Mouse (Mus musculus) kidney, embryonic 16.5 days (tissue): ENCODE data around the gene Vmn2r113. TPM values are rescaled to one million over a fixed set of nuclear protein-coding genes. Genes with fewer than 3 reads are reported as not detected.
"Not testable (repeated sequence)": the region's sequence is repeated elsewhere in the genome, so short reads cannot be mapped to it uniquely, and the experiment has no call there.

Source experiments
- ATAC-seq: fragments of 200-750 bp; cut with Nextera tagmentation; 2 replicates; pipeline ENCODE4 v1.8.0; 2017; ENCODE audit warnings: moderate TSS enrichment; ENCODE audit not compliant: low FRiP score, low TSS enrichment
- H3K27ac ChIP-seq: fragments of 300-500 bp; sonication (generic); 2 replicates; pipeline ENCODE4 v1.5.1; 2014; ENCODE audit warnings: low read length
- H3K27me3 ChIP-seq: fragments of 300-500 bp; sonication (generic); 2 replicates; pipeline ENCODE4 v1.6.1; 2014; ENCODE audit warnings: low read length, control low read depth, mixed read lengths; ENCODE audit not compliant: insufficient read depth
- H3K36me3 ChIP-seq: fragments of 300-500 bp; sonication (generic); 2 replicates; pipeline ENCODE4 v1.6.1; 2014; ENCODE audit warnings: low read length, control low read depth, mixed read lengths; ENCODE audit not compliant: insufficient read depth
- H3K4me1 ChIP-seq: fragments of 300-500 bp; sonication (generic); 2 replicates; pipeline ENCODE4 v1.6.1; 2014; ENCODE audit warnings: low read length, control low read depth, mixed read lengths; ENCODE audit not compliant: insufficient read depth
- H3K4me2 ChIP-seq: fragments of 300-500 bp; sonication (generic); replicated peaks from 2 replicates; pipeline ENCODE4 v1.6.1; 2014; ENCODE audit warnings: low read depth, low read length
- H3K4me3 ChIP-seq: fragments of 300-500 bp; sonication (generic); 2 replicates; pipeline ENCODE4 v1.5.1; 2014; ENCODE audit warnings: mild to moderate bottlenecking, low read length
- H3K9ac ChIP-seq: fragments of 300-500 bp; sonication (generic); replicated peaks from 2 replicates; pipeline ENCODE4 v1.6.1; 2014; ENCODE audit warnings: low read length
- H3K9me3 ChIP-seq: fragments of 300-500 bp; sonication (generic); 2 replicates; pipeline ENCODE4 v1.6.1; 2016; ENCODE audit warnings: low read length, control low read depth
- WGBS: fragments of 180-500 bp; shearing (Covaris S2); extraction: QIAGEN DNeasy Blood & Tissue Kit; methylation state at CpG from one replicate; pipeline ENCODE4 v1.1.7; 2014; 5-methylcytosine and 5-hydroxymethylcytosine counted together
- polyA plus RNA-seq: library from polyadenylated mRNA; unstranded; fragments of >200 nt; fragmentation: Nextera tagmentation; extraction: Ambion mirVana; gene quantifications from 2 replicates; pipeline ENCODE4 v1.2.1, GENCODE M21; 2015

The Vmn2r113 gene
- not detected in 2 replicates for polyA plus RNA-seq

DNA sequence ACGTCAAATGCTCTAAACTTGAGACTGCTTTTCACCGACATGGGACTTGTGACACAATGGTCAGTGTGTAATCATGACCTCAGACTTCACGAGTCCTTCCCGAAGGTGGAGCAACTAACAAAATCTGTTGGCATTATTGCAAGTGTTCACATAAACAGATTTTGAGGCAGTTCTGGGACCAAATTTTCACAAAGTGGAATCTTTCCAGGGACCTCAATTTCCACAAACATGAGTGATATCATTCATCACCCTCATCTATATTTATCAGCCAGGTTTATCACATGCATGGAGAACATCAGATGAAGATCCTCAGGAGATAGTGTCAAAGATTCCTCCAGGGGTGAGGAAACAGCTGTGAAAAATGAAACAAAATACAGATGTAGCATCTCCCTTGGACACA is at the start of gene Vmn2r113:
Vmn2r113 (plus strand) TSS at position 301 of the 400 bp plus-strand sequence.
- H3K4me3 ChIP-seq, H3K4me1 ChIP-seq, ATAC-seq, H3K27me3 ChIP-seq, H3K4me2 ChIP-seq, H3K36me3 ChIP-seq, H3K9me3 ChIP-seq, H3K27ac ChIP-seq, H3K9ac ChIP-seq: not testable (repeated sequence)
- no CpG with 5 or more reads among the region's 4 CpGs for WGBS

Other genes with a start within 250 kb of the Vmn2r113 start
- 21.0 and 21.7 TPM in 2 replicates for gene Zfp945, start 75.8 kb upstream of the Vmn2r113 start, polyA plus RNA-seq
- not detected in 2 replicates for gene Vmn2r-ps130, start 118.2 kb downstream of the Vmn2r113 start, polyA plus RNA-seq